Mouse (Mus musculus) limb, embryonic 15.5 days (tissue): ENCODE measurements around the gene Btn2a2. TPM values are rescaled to one million over a fixed set of nuclear protein-coding genes. Genes with fewer than 3 reads are reported as not detected.

ENCODE experiments used
- ATAC-seq: fragments of 200-750 bp; cut with Nextera tagmentation; 2 replicates; pipeline ENCODE4 v1.8.0; 2017; ENCODE audit warnings: low read depth, moderate TSS enrichment; ENCODE audit not compliant: insufficient number of reproducible peaks, low FRiP score, low TSS enrichment
- H3K27ac ChIP-seq: fragments of 300-500 bp; sonication (generic); 2 replicates; pipeline ENCODE4 v1.5.1; 2015; ENCODE audit warnings: moderate library complexity, mild to moderate bottlenecking, inconsistent platforms
- H3K27me3 ChIP-seq: fragments of 300-500 bp; sonication (generic); 2 replicates; pipeline ENCODE4 v1.6.1; 2015; ENCODE audit warnings: inconsistent platforms
- H3K36me3 ChIP-seq: fragments of 300-500 bp; sonication (generic); 2 replicates; pipeline ENCODE4 v1.6.1; 2015; ENCODE audit warnings: inconsistent platforms
- H3K4me1 ChIP-seq: fragments of 300-500 bp; sonication (generic); 2 replicates; pipeline ENCODE4 v1.6.1; 2015; ENCODE audit warnings: inconsistent platforms
- H3K4me2 ChIP-seq: fragments of 300-500 bp; sonication (generic); 2 replicates; pipeline ENCODE4 v1.6.1; 2015; ENCODE audit warnings: mild to moderate bottlenecking, inconsistent platforms
- H3K4me3 ChIP-seq: fragments of 300-500 bp; sonication (generic); 2 replicates; pipeline ENCODE4 v1.5.1; 2015; ENCODE audit warnings: mild to moderate bottlenecking, inconsistent platforms
- H3K9ac ChIP-seq: fragments of 300-500 bp; sonication (generic); 2 replicates; pipeline ENCODE4 v1.6.1; 2015; ENCODE audit warnings: inconsistent platforms
- H3K9me3 ChIP-seq: fragments of 300-500 bp; sonication (generic); 2 replicates; pipeline ENCODE4 v1.6.1; 2016; ENCODE audit warnings: inconsistent platforms
- WGBS: fragments of 180-500 bp; shearing (Covaris S2); methylation state at CpG from one replicate; pipeline ENCODE4 v1.1.7; 2015; 5-methylcytosine and 5-hydroxymethylcytosine counted together
- polyA plus RNA-seq: library from polyadenylated mRNA; unstranded; fragments of >200 nt; fragmentation: Nextera tagmentation; extraction: Ambion mirVana; gene quantifications from 2 replicates; pipeline ENCODE4 v1.2.1, GENCODE M21; 2015

Gene Btn2a2
- polyA plus RNA-seq, 1 experiment from 2014 or later = 0.67 TPM

DNA sequence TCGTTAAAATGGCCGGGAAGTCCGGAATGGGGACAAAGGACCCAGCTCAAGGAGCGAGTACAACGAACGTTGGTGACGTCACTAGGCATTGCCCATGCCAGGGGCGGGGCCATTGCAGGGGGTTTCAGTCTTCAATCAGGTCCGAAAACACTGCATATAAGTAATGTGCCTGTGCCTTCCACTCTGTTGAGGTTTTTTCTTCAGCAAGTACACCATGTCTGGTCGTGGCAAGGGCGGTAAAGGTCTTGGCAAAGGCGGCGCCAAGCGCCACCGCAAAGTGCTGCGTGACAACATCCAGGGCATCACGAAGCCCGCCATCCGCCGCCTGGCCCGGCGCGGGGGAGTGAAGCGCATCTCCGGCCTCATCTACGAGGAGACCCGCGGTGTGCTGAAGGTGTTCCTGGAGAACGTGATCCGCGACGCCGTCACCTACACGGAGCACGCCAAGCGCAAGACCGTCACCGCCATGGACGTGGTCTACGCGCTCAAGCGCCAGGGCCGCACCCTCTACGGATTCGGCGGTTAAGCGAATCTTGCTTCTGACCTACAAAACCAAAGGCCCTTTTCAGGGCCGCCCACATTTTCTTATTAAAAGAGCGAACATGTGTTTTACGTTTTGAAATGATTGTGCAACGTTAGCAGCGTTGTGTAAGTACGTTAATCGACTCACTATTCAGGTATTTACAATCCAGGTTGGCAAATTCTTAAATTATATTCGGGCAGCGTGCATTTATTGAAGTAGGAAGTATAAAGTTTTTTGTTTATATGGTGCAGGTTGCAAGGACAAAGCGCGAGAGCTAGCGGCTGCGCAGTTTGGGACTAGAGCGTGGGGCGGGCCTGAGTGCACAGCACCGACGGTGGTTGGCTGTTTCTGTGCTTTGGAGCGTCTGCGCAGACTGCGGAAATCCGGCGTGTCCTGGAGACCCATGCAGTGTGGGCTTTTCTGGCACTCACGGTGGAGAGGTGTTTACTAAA lies 42.5 kb upstream of the Btn2a2 start, which contains the start of gene Hist1h4h:
TSS of gene Hist1h4h (plus strand) at position 150 of the 975 bp plus-strand sequence.
- Histone ChIP-seq H3K9me3 (no peaks in the 10 kb centered on the region), H3K4me1 (peaks cover 25% of the 10 kb centered on the region), H3K27ac (peak within 1 kb of the TSS; percentile 94), H3K9ac (peak within 1 kb of the TSS; percentile 29), H3K4me2 (peak within 1 kb of the TSS; percentile 75), H3K36me3 (no peaks in the 10 kb centered on the region), H3K4me3 (peak within 1 kb of the TSS; percentile 45), H3K27me3 (no peaks in the 10 kb centered on the region)
- ATAC-seq = peak; percentile 76
- under 1% methylated on average over 60 of the region's 70 CpGs for WGBS

- under 1% methylated on average over 20 of the region's 20 CpGs for WGBS
- H3K36me3 ChIP-seq = no peaks in the 10 kb centered on the region
- H3K9me3 ChIP-seq = no peaks in the 10 kb centered on the region
- peaks cover 26% of the 10 kb centered on the region for H3K4me1 ChIP-seq
- peak overlapping the region; percentile 75 for H3K4me2 ChIP-seq
- peak overlapping the region; percentile 29; the same call in 1 of the 2 replicates for H3K9ac ChIP-seq
- no peak for ATAC-seq
- H3K27ac ChIP-seq = peak overlapping the region; percentile 94
- peak overlapping the region; percentile 45 for H3K4me3 ChIP-seq
- no peaks in the 10 kb centered on the region for H3K27me3 ChIP-seq
Observed at GRCm38 (mm10) chr13:23530181-23530900, 41.7 kb upstream of the Btn2a2 start.

GRCm38 (mm10) chr13:23529480-23530165 lies 41.0 kb upstream of the Btn2a2 start:
- Histone ChIP-seq H3K4me3 (peak overlapping the region; percentile 45), H3K36me3 (no peaks in the 10 kb centered on the region), H3K4me2 (peak overlapping the region; percentile 75), H3K4me1 (peaks cover 26% of the 10 kb centered on the region), H3K9ac (0 out of 2 replicates have a peak overlapping the region, but pooled peaks have one; percentile 17), H3K9me3 (no peaks in the 10 kb centered on the region), H3K27me3 (no peaks in the 10 kb centered on the region), H3K27ac (peak overlapping the region; percentile 94)
- no peak for ATAC-seq
- WGBS = 25% methylated on average over 2 of the region's 2 CpGs

- H3K27ac ChIP-seq = no peak overlapping the region
- no peaks in the 10 kb centered on the region for H3K27me3 ChIP-seq
- no peak overlapping the region for H3K9ac ChIP-seq
- no peak overlapping the region for H3K4me2 ChIP-seq
- H3K4me3 ChIP-seq = no peak overlapping the region
- no peak for ATAC-seq
- H3K9me3 ChIP-seq = no peaks in the 10 kb centered on the region
- WGBS = 61% methylated on average over 5 of the region's 5 CpGs
- peaks cover 24% of the 10 kb centered on the region for H3K4me1 ChIP-seq
- H3K36me3 ChIP-seq = no peaks in the 10 kb centered on the region
Observed at GRCm38 (mm10) chr13:23529005-23529404, 40.3 kb upstream of the Btn2a2 start.

DNA sequence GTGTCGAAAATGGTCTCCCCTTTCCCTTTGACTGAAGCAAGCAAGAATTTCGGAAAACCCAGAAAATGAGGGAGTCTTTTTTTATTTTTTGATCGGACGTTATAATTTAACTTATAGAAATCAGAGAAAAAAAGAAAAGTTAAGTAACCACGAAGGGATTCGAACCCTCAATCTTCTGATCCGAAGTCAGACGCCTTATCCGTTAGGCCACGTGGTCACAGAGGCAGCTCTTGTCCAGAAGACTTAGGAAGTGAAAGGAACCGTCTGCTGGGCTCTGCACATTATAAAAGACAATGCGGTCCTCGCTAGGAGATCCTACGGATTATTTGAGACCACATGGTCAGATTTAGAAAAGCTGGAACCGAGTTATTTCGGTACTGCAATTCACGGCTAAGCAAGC lies 37.7 kb upstream of the Btn2a2 start:
- peak; percentile 48; the same call in 1 of the 2 replicates for ATAC-seq
- peak overlapping the region; percentile 50 for H3K4me3 ChIP-seq
- no peaks in the 10 kb centered on the region for H3K9me3 ChIP-seq
- H3K4me2 ChIP-seq = peak overlapping the region; percentile 49
- H3K27me3 ChIP-seq = no peaks in the 10 kb centered on the region
- H3K9ac ChIP-seq = no peak overlapping the region
- peak overlapping the region; percentile 77 for H3K27ac ChIP-seq
- peaks cover 11% of the 10 kb centered on the region; the same call in 1 of the 2 replicates for H3K4me1 ChIP-seq
- under 1% methylated on average over 17 of the region's 17 CpGs for WGBS
- no peaks in the 10 kb centered on the region for H3K36me3 ChIP-seq

- H3K27ac ChIP-seq = no peak overlapping the region
- H3K4me1 ChIP-seq = peaks cover 11% of the 10 kb centered on the region; the same call in 1 of the 2 replicates
- peak overlapping the region; percentile 49 for H3K4me2 ChIP-seq
- WGBS = 2% methylated on average over 10 of the region's 10 CpGs
- no peaks in the 10 kb centered on the region for H3K36me3 ChIP-seq
- peak overlapping the region; percentile 50 for H3K4me3 ChIP-seq
- ATAC-seq = no peak
- no peaks in the 10 kb centered on the region for H3K9me3 ChIP-seq
- no peak overlapping the region for H3K9ac ChIP-seq
- H3K27me3 ChIP-seq = no peaks in the 10 kb centered on the region
Observed at GRCm38 (mm10) chr13:23525901-23526300, 37.2 kb upstream of the Btn2a2 start.

DNA sequence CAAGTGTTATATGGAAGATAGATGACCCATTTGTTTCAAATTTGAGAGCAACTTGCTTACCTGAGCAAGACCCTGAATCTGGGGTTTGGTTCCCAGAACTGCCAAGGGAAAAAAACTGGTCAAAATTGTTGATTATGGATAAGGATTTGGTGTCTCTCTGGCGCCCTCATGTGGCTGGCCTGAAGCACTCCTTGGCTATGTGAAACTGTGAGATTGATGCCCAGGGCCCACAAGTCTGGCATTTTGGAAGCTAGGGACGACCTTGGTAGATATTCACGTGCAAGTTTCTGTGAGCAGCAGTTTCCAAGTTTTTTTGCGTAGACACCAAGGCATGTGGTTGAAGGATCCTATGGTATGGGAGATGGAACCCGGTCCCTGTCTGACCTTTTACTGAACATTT lies 36.0 kb upstream of the Btn2a2 start:
- Histone ChIP-seq H3K4me1 (peaks cover 11% of the 10 kb centered on the region; the same call in 1 of the 2 replicates), H3K4me3 (no peak overlapping the region), H3K27ac (no peak overlapping the region), H3K4me2 (no peak overlapping the region), H3K9me3 (no peaks in the 10 kb centered on the region), H3K27me3 (no peaks in the 10 kb centered on the region), H3K36me3 (no peaks in the 10 kb centered on the region), H3K9ac (no peak overlapping the region)
- no peak for ATAC-seq
- WGBS = 10% methylated on average over 5 of the region's 5 CpGs

- Histone ChIP-seq H3K4me3 (no peak overlapping the region), H3K4me2 (no peak overlapping the region), H3K4me1 (peaks cover 11% of the 10 kb centered on the region; the same call in 1 of the 2 replicates), H3K27ac (no peak overlapping the region), H3K9ac (no peak overlapping the region), H3K36me3 (no peaks in the 10 kb centered on the region), H3K27me3 (no peaks in the 10 kb centered on the region), H3K9me3 (no peaks in the 10 kb centered on the region)
- ATAC-seq = no peak
- 65% methylated on average over 5 of the region's 5 CpGs for WGBS
Observed at GRCm38 (mm10) chr13:23523976-23524375, 35.3 kb upstream of the Btn2a2 start.

DNA sequence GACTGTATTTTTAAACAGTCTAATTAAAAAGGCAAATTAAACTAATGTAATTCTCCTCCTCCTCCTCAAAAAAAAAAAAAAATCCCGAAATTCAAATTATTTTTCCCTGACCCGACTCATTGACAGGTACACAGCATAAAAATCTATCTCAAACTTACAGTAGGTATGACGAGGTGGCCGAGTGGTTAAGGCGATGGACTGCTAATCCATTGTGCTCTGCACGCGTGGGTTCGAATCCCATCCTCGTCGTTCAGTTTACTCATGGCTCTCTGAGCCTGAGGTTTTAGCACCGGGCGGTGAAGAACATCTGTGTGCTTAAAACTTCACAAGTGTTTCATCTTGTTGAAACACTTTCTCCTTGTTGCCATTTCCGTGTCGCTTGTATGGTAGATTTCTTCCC lies 33.0 kb upstream of the Btn2a2 start:
- no peaks in the 10 kb centered on the region for H3K9me3 ChIP-seq
- H3K4me1 ChIP-seq = peaks cover 10% of the 10 kb centered on the region; the same call in 1 of the 2 replicates
- peak overlapping the region; percentile 7 for H3K4me3 ChIP-seq
- H3K9ac ChIP-seq = no peak overlapping the region
- 1% methylated on average over 14 of the region's 14 CpGs for WGBS
- H3K36me3 ChIP-seq = no peaks in the 10 kb centered on the region
- H3K27me3 ChIP-seq = no peaks in the 10 kb centered on the region
- H3K27ac ChIP-seq = no peak overlapping the region
- H3K4me2 ChIP-seq = peak overlapping the region; percentile 12; the same call in 1 of the 2 replicates
- no peak for ATAC-seq

DNA sequence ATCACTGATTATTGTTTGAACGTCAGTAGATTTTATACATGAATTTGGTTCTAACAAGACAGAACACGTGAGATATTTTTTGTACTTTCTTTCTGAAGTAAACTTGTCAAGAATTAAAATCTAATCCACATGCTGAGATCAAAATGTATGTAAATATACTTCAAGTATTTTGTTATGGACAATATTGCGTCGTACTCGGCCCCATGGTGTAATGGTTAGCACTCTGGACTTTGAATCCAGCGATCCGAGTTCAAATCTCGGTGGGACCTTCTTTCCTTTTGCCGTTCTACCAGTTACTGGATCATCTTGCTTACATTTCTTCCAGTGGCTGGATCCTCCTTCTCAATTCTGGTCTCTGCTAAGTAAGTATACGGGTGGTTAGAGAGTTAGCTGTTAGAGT lies 30.8 kb upstream of the Btn2a2 start:
- WGBS = under 1% methylated on average over 10 of the region's 10 CpGs
- Histone ChIP-seq H3K9ac (no peak overlapping the region), H3K4me2 (peak overlapping the region; percentile 56), H3K36me3 (no peaks in the 10 kb centered on the region), H3K27me3 (no peaks in the 10 kb centered on the region), H3K9me3 (no peaks in the 10 kb centered on the region), H3K4me3 (peak overlapping the region; percentile 51), H3K27ac (peak overlapping the region; percentile 78), H3K4me1 (peaks cover 2% of the 10 kb centered on the region; the same call in 1 of the 2 replicates)
- ATAC-seq = peak; percentile 25; the same call in 1 of the 2 replicates

GRCm38 (mm10) chr13:23518885-23519284 lies 30.2 kb upstream of the Btn2a2 start:
- H3K27me3 ChIP-seq = no peaks in the 10 kb centered on the region
- no peaks in the 10 kb centered on the region for H3K9me3 ChIP-seq
- H3K4me2 ChIP-seq = peak overlapping the region; percentile 56
- no peak overlapping the region for H3K9ac ChIP-seq
- peaks cover 2% of the 10 kb centered on the region; the same call in 1 of the 2 replicates for H3K4me1 ChIP-seq
- no peaks in the 10 kb centered on the region for H3K36me3 ChIP-seq
- ATAC-seq = 0 out of 2 replicates have a peak, but pooled peaks have one; percentile 32
- H3K27ac ChIP-seq = peak overlapping the region; percentile 78
- H3K4me3 ChIP-seq = peak overlapping the region; percentile 51
- under 1% methylated on average over 6 of the region's 6 CpGs for WGBS
